In genomic region chr12:87003606-87004005, GRCm38 (mm10) we compare ENCODE assay signal across 42 mouse cellular contexts. TPM values are rescaled to one million over a fixed set of nuclear protein-coding genes. Genes with fewer than 3 reads are reported as not detected.
"Had no signal": no experiment of that assay in that cellular context is flagged by ENCODE, and none has a peak within 500 bp of the region (broad histone marks: within the 10 kb centered on the region; RNA-seq: fewer than 3 reads in every experiment).

No protein-coding gene starts in this region.

- H3K27ac ChIP-seq: heart, embryonic 10.5 days; heart, embryonic 13.5 days; heart, embryonic 15.5 days; hindbrain, embryonic 10.5 days; hindbrain, embryonic 12.5 days; hindbrain, embryonic 13.5 days; hindbrain, embryonic 14.5 days; hindbrain, embryonic 15.5 days; hindbrain, postnatal 0 days; intestine, embryonic 15.5 days; kidney, embryonic 15.5 days; kidney, postnatal 0 days; layer of hippocampus, adult 2 months; left cerebral cortex, adult 2 months had no signal

- DNase-seq: heart, postnatal 10 days; heart, postnatal 14 days; heart, postnatal 36 days; kidney, adult 11 months; kidney, adult 18-20 months; kidney, adult 2 months; kidney, adult 8-10 months; kidney, adult 9 months; kidney, postnatal 10 days; kidney, postnatal 14 days; kidney, postnatal 25 days; kidney, postnatal 36 days; kidney, postnatal 4 days; layer of hippocampus, adult 9-11 months; layer of hippocampus, postnatal 36 days had no signal

- H3K4me1 ChIP-seq: intestine, embryonic 15.5 days; kidney, embryonic 15.5 days had no signal

- H3K9me3 ChIP-seq: heart, embryonic 10.5 days; heart, embryonic 12.5 days; heart, embryonic 13.5 days; heart, embryonic 15.5 days; hindbrain, embryonic 10.5 days; hindbrain, embryonic 12.5 days; hindbrain, embryonic 13.5 days; hindbrain, embryonic 15.5 days; intestine, embryonic 15.5 days; kidney, embryonic 15.5 days had no signal

- H3K27me3 ChIP-seq: hindbrain, embryonic 12.5 days; hindbrain, embryonic 13.5 days; hindbrain, embryonic 15.5 days; intestine, embryonic 15.5 days; kidney, embryonic 15.5 days had no signal

- H3K4me3 ChIP-seq: heart, embryonic 10.5 days; heart, embryonic 12.5 days; heart, embryonic 13.5 days; heart, embryonic 15.5 days; hindbrain, embryonic 10.5 days; hindbrain, embryonic 12.5 days; hindbrain, embryonic 13.5 days; hindbrain, embryonic 15.5 days; intestine, embryonic 15.5 days; kidney, embryonic 15.5 days; layer of hippocampus, adult 2 months; left cerebral cortex, adult 2 months had no signal

- ATAC-seq: hindbrain, embryonic 16.5 days; hindbrain, postnatal 0 days; inflammation-experienced regulatory T-cells, adult 6 months; intestine, embryonic 15.5 days; intestine, embryonic 16.5 days; intestine, postnatal 0 days had no signal

- H3K9ac ChIP-seq: heart, embryonic 12.5 days; heart, embryonic 13.5 days; heart, embryonic 15.5 days; hindbrain, embryonic 12.5 days; hindbrain, embryonic 13.5 days; hindbrain, embryonic 14.5 days; hindbrain, embryonic 15.5 days; intestine, embryonic 15.5 days; kidney, embryonic 15.5 days had no signal

- H3K4me2 ChIP-seq: heart, embryonic 11.5 days; heart, embryonic 12.5 days; heart, embryonic 13.5 days; heart, embryonic 15.5 days; hindbrain, embryonic 12.5 days; hindbrain, embryonic 13.5 days; hindbrain, embryonic 14.5 days; hindbrain, embryonic 15.5 days; intestine, embryonic 15.5 days; kidney, embryonic 15.5 days had no signal

- H3K36me3 ChIP-seq: heart, embryonic 10.5 days; heart, embryonic 12.5 days; heart, embryonic 13.5 days; heart, embryonic 15.5 days; hindbrain, embryonic 10.5 days; hindbrain, embryonic 12.5 days; hindbrain, embryonic 13.5 days; hindbrain, embryonic 15.5 days; intestine, embryonic 15.5 days; kidney, embryonic 15.5 days had no signal

RNA-seq across cellular contexts. Expression of gene Zdhhc22, which starts 13.4 kb away (rescaled TPM):
- total RNA-seq: heart, postnatal 10 days; heart, postnatal 14 days; heart, postnatal 25 days; heart, postnatal 36 days; hematopoietic stem cell, adult 5-6 weeks had no signal
- polyA plus RNA-seq: heart, embryonic 10.5 days; heart, embryonic 11.5 days; heart, embryonic 12.5 days; heart, embryonic 15.5 days; heart, postnatal 0 days; kidney, embryonic 14.5 days; kidney, embryonic 16.5 days; large intestine, adult 2 months had no signal

RNA-seq across cellular contexts. Expression of gene Tmem63c, which starts 17.5 kb away (rescaled TPM):
- total RNA-seq: hematopoietic stem cell, adult 5-6 weeks had no signal
- polyA plus RNA-seq: heart, embryonic 11.5 days; heart, embryonic 12.5 days; heart, embryonic 13.5 days; heart, embryonic 16.5 days; heart, postnatal 0 days had no signal
